Mouse (Mus musculus) layer of hippocampus, adult 9-10 months (tissue): Measurements from ENCODE around the gene Bhmt2.

Source experiments
- DNase-seq: peaks from one replicate; pipeline ENCODE4 v3.0.0; 2022; ENCODE audit warnings: low spot score

Bhmt2 gene

DNA sequence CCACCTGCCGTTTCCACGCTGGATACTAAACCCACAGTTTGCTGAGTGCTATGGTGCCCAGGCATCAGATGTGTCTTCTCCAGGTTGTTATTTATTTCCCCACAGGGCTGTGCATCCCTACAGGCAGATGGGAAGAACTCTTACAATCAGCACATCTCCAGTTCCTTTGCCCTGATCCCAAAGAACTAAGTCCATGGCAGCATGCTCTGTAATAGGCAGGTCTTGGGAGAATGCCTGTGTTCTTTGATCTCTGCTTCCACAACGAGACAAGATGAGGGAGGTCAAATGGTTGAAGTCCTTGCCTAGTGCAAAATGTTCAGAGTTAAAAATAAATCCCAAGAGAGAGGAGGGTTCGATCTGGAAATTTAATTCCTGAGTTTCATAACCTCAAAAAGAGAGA lies 34.5 kb downstream of the Bhmt2 start:
- no peak for DNase-seq

DNA sequence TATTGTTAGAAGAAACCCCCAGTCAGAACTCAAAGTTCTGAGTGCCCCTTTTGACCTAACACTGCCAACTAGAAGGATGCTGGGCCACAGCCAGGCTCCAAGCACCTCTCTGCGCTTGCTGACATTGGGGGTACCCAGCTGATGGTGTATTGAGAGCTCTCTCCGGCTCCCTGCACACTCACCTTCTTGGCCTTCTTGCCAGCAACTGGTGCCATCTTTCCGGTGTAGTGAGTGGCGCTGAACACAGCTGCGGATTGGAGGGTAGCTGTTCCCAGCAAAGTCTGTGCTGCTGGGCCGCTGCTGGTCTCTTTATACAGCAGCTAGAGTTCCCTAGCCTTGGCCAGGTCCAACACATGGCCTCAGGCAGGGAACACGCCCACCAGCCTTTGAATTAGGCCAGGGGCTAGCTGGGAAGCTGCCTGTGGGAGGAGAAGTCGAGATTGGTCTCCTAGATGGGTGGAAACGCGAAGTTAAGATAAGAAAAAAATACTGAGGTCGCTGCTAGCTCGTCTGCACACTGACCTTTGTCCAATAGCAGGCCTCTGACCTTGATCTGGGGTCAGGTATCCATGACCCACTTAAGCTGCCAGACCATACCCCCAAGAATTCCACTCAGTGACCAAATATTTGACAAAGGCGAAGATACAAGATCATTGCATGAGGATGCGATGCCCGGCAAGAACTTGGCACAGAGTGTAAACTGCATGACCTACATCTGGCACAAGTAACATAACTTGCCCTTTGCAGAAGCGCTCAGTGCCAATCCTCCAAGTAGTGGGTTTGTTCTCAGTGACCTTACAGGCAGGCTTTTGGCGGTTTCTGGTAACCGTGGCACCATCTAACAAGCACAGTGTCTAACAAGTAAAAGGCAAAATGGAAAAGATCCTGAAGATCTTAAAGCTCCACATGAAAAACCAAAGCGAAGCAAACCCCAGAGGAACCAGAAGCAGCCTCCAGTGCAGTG lies 36.5 kb downstream of the Bhmt2 start, which contains the start of gene Bhmt:
Gene Bhmt (minus strand): TSS at position 680 of the 964 bp plus-strand sequence.
- no peak for DNase-seq

DNA sequence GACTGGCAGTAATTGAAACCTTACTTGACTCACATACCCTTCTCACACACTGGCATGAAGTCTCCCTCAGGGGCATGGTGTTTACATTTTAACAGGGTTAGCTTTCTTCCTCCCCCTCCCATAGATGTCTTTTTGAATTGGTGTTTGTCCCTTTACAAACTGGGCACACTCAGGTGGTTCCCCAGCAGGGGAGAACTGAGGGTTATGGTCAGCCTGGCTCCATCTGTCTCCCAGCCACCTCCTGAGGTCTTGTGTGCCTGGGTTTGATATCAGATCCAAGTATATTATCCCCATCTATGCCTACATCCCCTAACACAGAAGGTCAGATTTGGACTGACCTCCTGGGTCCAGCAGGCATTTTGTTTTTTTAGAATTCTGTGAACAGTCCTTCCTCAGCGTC lies 37.5 kb downstream of the Bhmt2 start:
- DNase-seq: no peak

DNA sequence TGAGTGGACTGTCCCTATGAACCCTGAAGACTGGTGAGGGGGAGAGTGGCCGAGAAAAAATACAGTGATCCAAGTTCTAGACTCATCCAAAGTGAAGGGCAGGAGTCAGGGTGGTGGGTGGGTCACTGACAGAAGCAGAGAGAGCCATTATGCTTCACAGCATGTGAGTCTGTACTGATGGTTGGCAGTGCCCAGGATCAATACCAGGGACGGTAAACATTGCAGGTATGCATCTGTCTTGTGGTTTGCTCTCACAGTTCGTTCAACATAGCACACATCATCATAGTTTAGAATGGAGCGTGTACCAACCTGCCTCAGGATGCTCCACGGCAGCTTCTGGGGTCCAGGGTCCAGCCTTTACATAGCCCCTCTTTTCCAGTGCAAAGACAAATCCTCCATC lies 41.2 kb downstream of the Bhmt2 start:
- no peak for DNase-seq

DNA sequence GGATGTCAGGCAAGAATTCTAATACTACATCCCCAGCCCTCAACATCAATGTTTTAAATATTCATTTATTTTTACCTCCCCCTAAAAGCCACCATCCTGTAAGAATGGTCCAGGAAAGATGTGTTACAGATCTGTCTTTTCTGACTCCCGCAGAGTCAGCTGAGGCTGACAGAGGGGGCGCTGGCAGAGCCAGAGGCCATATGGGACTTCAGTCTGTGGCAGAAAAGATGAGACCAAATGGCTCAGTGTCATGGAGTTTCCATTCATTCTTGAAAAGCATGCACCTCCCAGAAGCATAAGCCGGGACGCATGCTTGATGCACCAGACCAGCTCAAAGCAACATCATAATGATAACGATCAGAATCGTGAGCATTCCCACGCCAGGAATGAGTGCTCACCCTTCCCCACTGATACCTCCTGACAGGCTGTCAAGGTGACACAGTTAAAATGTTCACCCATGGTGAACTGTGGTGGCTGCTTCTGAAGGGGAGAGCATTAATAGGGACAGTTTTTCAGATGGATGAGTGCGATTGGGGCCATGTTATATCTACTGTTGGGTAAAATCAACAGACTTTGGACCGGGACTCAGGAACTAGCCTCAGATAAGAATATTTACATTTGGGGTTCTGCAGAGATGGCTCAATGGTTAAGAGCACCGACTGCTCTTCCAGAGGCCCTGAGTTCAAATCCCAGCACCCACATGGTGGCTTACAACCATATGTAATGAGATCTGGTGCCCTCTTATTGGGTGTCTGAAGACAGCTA lies 43.0 kb downstream of the Bhmt2 start:
- DNase-seq: no peak

DNA sequence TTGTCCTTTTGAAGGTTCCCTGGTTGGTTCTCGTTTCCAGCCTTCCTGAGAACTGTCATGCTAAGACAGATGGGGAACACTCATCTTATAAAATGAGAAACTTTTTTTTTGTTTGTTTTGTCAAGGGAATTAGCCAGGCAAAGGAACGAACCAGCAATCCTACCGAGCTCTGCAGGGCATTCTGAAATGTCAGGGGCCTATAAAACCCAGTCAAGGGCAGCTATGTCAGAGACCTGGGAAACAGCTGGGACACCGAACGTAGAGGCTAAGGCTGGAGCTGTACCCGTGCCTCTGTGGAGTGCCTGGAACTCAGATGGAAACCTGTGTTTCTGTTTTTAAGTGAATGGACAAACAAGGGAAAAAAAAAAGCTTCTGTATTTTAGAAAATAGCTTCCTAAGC lies 45.2 kb downstream of the Bhmt2 start:
- DNase-seq: no peak

DNA sequence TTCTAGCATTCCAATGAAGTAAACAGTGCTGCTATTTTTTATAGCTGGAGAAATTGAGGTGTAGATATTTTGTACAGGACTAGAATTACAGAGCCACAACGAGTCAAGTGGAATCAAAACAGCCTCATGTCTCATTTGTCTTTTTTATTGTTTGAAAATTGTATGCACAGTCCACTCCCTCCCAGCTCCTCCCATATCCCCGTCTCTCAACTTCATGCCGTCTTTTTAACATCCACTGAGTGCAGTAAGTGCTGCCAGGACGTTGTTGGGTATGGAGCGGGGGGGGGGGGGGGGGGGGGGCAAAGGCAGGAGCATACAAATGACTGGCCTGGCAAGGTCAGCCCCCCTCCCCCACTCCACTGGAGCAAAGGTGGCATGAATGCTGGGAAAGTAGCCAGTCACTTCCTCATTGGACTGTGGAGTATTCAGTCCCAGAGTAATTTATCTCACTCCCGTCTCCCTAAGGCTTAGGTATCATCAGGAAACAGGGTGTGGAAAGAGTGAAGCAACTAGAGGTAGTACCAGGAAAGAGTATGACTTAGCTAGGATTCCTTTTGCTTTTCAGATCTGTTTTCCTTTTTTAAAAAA lies 59.6 kb downstream of the Bhmt2 start:
- no peak for DNase-seq

DNA sequence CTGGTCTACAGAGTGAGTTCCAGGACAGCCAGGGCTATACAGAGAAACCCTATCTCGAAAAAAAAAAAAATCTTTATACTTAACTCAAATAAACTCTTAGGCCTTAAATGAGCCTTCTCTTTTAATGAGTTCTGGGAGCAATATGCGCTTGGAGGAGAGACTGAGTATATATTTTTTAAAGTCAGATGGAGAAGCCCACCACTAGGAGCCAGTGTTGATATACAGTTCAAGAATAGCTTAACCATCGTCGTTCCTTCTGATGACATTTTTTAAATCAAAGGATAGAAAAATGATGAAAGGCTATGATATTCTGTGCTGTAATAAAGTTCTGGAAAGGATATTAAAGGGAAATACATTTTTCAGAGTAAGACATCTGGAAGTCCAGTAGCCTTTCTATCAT lies 60.3 kb downstream of the Bhmt2 start:
- DNase-seq: no peak

DNA sequence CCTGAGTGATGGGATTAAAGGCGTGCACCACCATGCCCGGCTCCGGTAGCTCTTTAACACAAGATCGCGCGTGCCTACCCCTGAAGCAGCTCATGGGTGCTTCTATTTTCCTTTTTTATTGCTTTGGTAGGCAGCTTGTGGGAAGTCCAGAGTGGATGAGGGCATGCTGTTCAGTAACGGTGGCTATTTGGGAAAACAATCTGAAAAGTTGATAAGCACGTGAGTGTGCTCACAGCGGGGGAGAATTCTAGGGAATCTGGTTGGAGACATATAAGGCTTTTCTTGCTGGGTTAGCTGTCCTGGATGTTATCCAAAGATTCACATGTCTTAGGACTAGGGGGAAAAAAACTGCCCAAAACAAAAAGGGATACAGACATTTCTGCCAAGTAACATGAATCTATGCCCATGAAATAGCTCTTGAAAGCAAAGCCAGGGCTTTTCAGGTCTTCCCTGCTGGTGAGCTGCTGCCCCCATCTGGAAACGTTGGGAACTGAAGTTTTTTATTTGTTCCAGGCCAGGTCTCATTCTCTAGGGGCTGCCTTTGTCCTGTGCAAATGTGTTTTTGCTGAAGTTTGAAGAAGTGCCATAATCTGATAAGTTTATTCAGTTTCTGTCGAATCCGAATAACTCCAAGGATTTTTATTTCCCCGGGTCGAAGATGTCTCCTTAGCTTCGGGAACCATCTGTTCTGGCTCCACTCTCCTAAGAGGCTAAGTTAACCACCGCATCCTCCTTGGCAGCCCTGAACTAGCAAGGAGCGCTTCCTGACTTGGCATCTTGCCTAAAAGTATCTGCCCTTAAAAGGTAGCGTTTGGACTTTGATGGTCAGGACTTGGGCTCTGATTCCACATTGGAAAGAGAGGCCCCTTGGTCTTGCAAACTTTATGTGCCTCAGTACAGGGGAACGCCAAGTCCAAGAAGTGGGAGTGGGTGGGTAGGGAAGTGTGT lies 61.2 kb downstream of the Bhmt2 start:
- peak; percentile 71 for DNase-seq

DNA sequence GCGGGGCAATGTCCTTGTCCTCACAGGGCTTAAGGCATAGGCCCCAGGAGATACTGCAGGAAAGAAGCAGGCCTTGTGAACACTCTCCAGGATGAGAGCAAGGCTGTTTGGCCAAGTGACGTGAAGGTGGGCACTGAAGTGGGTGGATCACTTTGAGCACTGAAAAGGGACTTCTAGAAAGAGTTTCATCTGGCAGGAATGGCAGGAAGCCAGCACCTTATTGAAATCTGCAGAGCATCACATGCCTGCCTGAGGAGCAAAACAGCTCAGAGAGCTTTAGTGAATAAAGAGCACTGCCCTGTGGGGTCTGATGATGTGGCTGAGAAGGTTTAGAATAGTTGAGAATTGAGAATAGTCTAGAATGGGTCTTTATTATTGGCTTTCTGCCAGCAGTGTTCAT lies 65.6 kb downstream of the Bhmt2 start:
- DNase-seq: no peak

DNA sequence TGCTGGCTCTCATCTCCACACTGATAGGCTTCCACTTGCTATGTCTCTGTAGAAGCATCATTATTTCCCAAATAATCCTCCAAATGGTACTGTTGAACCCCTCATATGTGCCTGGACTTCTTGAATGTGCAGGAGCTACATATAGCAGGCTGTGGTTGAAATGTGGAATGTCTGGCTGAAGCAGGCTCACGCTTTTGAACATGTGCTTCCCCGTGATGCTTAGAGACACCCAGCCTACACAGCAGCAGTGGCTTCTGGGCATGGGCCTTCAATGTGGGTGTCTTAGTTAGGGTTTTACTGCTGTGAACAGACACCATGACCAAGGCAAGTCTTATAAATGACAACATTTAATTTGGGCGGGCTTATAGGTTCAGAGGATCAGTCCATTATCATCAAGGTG lies 66.4 kb downstream of the Bhmt2 start:
- DNase-seq: no peak

DNA sequence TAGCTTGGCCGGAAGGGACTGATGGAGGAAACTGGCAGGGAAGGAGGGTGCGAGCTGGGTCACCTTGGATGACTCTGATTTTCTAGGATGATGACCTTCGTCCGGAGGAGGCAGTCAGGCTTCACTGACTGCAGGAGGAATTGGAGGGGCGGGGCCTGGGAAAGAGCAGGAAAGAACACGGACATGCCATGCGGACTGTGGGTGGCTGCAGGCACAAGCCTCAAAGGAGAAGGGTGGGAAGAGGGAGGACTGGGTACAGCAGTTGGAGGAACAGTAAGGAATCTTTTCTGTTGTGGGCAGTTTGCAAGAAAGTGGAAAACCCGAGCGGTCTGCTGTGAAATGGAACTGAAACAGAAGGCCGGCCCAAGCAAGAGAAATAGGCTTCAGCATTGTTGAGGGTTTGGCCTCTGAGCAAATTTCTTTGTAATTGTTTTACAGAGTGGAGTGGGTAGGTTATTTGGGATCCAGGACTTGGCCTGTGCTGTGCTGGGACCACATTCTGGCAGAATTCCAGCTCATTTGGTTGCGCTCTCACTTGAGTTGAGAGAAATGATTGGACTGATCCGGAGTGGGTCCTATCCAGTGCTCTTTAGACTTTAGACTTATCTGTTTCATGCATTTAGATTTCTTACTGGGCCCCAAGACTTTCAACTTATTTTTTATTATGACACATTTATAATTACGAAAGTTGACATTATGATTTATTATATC lies 67.1 kb downstream of the Bhmt2 start:
- DNase-seq: no peak
